Comparison of ENCODE assay signal across 17 mouse cellular contexts in the genomic region with DNA sequence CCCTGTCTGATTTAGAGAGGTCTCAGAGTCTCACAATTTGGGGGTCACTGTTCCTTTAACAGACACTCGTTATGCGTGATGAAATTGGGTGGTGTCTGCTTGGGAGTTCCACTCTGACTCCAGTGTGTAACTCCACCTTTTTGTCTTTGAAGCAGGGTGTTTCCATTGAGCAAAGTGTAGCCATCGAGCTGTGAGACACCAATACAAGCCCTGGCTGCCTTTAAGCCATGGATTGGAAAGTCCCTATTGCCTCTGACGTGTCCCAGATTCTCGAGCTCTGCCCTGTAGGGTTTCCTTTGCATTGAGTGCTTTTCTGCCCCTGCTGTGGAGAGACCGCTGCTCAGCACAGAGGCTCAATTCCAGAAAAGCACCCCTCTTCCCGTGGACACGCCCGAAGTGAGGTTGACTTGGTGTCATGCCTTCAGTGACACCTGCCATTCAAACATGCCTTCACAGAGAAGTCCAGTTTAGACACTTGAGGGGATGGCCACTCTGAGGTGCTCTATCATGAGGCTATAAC.
A peak's percentile ranks its signal among the peaks of the same experiment; 100 is the strongest.
DNase-seq lines count a peak whose midpoint lies in the region; ATAC-seq and TF ChIP-seq lines count a peak whose summit lies in the region.
"Had no signal": no experiment of that assay in that cellular context is flagged by ENCODE, and none has a peak within 500 bp of the region (broad histone marks: within the 10 kb centered on the region; RNA-seq: fewer than 3 reads in every experiment).

No protein-coding gene starts in this region.

- no peak overlapping the region for H3K9ac ChIP-seq in kidney, embryonic 15.5 days
- H3K9ac ChIP-seq in forebrain, embryonic 13.5 days = no peak overlapping the region
- H3K9ac ChIP-seq: limb, embryonic 12.5 days had no signal

- 75% methylated on average over 9 of the region's 9 CpGs for WGBS in kidney, embryonic 15.5 days
- WGBS in thymus, adult 2 months = 73% methylated on average over 9 of the region's 9 CpGs
- 70% methylated on average over 9 of the region's 9 CpGs for WGBS in forebrain, embryonic 13.5 days

- H3K36me3 ChIP-seq in kidney, embryonic 15.5 days = peaks cover 43% of the 10 kb centered on the region
- peaks cover 72% of the 10 kb centered on the region for H3K36me3 ChIP-seq in thymus, adult 2 months (ENCODE audit: control insufficient read depth, insufficient read depth, low read length)
- H3K36me3 ChIP-seq in splenic B cell, adult 2 months (ENCODE audit: control insufficient read depth, insufficient read depth, low read length, poor library complexity, severe bottlenecking) = peaks cover 24% of the 10 kb centered on the region
- H3K36me3 ChIP-seq in forebrain, embryonic 13.5 days (ENCODE audit: poor library complexity, severe bottlenecking) = no peaks in the 10 kb centered on the region
- H3K36me3 ChIP-seq: forebrain, embryonic 10.5 days had no signal

- peak overlapping the region; percentile 90 for H3K27ac ChIP-seq in kidney, embryonic 15.5 days
- peak overlapping the region; percentile 82 for H3K27ac ChIP-seq in thymus, adult 2 months (ENCODE audit: control insufficient read depth, insufficient read depth, low read length)
- no peak overlapping the region for H3K27ac ChIP-seq in forebrain, embryonic 13.5 days
- H3K27ac ChIP-seq: left cerebral cortex, adult 2 months; limb, embryonic 12.5 days had no signal

- TF ChIP-seq POLR2A in thymus, adult 2 months (IDR thresholded peaks at IDR 0.05; ENCODE audit: control insufficient read depth, extremely low read depth, insufficient read depth, low read length, poor library complexity) = no peak

- intact Hi-C loops in heart, postnatal 10 days (cut with DNase I) = no loop called here

- H3K27me3 ChIP-seq in kidney, embryonic 15.5 days = no peaks in the 10 kb centered on the region
- no peaks in the 10 kb centered on the region for H3K27me3 ChIP-seq in thymus, adult 2 months (ENCODE audit: control insufficient read depth, insufficient read depth, low read length)
- no peaks in the 10 kb centered on the region for H3K27me3 ChIP-seq in splenic B cell, adult 2 months (ENCODE audit: control insufficient read depth, insufficient read depth, low read length, poor library complexity, severe bottlenecking)
- 0 out of 2 replicates have a peak, but pooled peaks cover 3% of the 10 kb centered on the region for H3K27me3 ChIP-seq in forebrain, embryonic 13.5 days
- H3K27me3 ChIP-seq: limb, embryonic 12.5 days had no signal

- peak; percentile 91 for DNase-seq in heart, adult 11 months
- DNase-seq in heart, postnatal 10 days = no peak
- DNase-seq in kidney, postnatal 10 days = no peak
- DNase-seq in thymus, adult 2 months = no peak
- DNase-seq in thymus, postnatal 0 days (ENCODE audit: low spot score) = no peak
- peak; percentile 66 for DNase-seq in splenic B cell, adult 2 months (ENCODE audit: low read depth, low spot score)
- DNase-seq: adrenal gland, adult 8-10 months; cerebellum, adult 8-10 months; gastrocnemius, postnatal 25 days; midbrain, embryonic 14.5 days; right cerebral cortex, postnatal 14 days had no signal

- peaks cover 48% of the 10 kb centered on the region for H3K4me1 ChIP-seq in kidney, embryonic 15.5 days
- peaks cover 61% of the 10 kb centered on the region for H3K4me1 ChIP-seq in thymus, adult 2 months (replicated peaks; ENCODE audit: control insufficient read depth, insufficient read depth, low read length)
- peaks cover 17% of the 10 kb centered on the region for H3K4me1 ChIP-seq in forebrain, embryonic 13.5 days
- H3K4me1 ChIP-seq: forebrain, embryonic 10.5 days had no signal

- H3K4me3 ChIP-seq in kidney, embryonic 15.5 days (replicated peaks) = no peak overlapping the region
- no peak overlapping the region for H3K4me3 ChIP-seq in thymus, adult 2 months (ENCODE audit: control insufficient read depth, insufficient read depth, low read length)
- no peak overlapping the region for H3K4me3 ChIP-seq in forebrain, embryonic 13.5 days
- H3K4me3 ChIP-seq: forebrain, embryonic 10.5 days; left cerebral cortex, adult 2 months; limb, embryonic 12.5 days had no signal

- H3K4me2 ChIP-seq in kidney, embryonic 15.5 days = no peak overlapping the region; the same call in 1 of the 2 replicates
- H3K4me2 ChIP-seq in forebrain, embryonic 13.5 days = no peak overlapping the region
- H3K4me2 ChIP-seq: limb, embryonic 12.5 days had no signal

- TF ChIP-seq CTCF in thymus, adult 2 months (IDR thresholded peaks at IDR 0.05; ENCODE audit: borderline replicate concordance, control insufficient read depth, extremely low read depth, insufficient read depth, low read length, poor library complexity) = no peak

- H3K9me3 ChIP-seq in kidney, embryonic 15.5 days (replicated peaks) = no peaks in the 10 kb centered on the region
- no peaks in the 10 kb centered on the region for H3K9me3 ChIP-seq in forebrain, embryonic 13.5 days (replicated peaks)
- H3K9me3 ChIP-seq: forebrain, embryonic 10.5 days; limb, embryonic 12.5 days had no signal

- 0 out of 2 replicates have a peak, but pooled peaks have one; percentile 19 for ATAC-seq in kidney, embryonic 15.5 days (replicated peaks; ENCODE audit: low FRiP score)
- ATAC-seq in forebrain, embryonic 13.5 days = no peak
- ATAC-seq: hindbrain, embryonic 16.5 days had no signal

Comparison
In these comparisons a context has a peak if more than half of its experiments do, and no peak if none do; other contexts are left out.
1. DNase-seq: peak in heart, adult 11 months (single experiment) and splenic B cell, adult 2 months (single experiment); none in heart, postnatal 10 days (0 of 2), kidney, postnatal 10 days (single experiment), thymus, adult 2 months (single experiment) and thymus, postnatal 0 days (single experiment).